Mouse (Mus musculus) heart, adult 2 months (tissue): ENCODE measurements around the gene Srrm3. TPM values are rescaled to one million over a fixed set of nuclear protein-coding genes. Genes with fewer than 3 reads are reported as not detected.

ENCODE experiments used
- DNase-seq, 2 experiments: peaks; one replicate each; pipeline ENCODE4 v3.0.0; 2021
- H3K27ac ChIP-seq: fragments of 200-600 bp; 2 replicates; pipeline ENCODE4 v1.8.1; 2022
- H3K27me3 ChIP-seq: fragments of 200-500 bp; 2 replicates; pipeline ENCODE4 v1.6.1; 2012; ENCODE audit warnings: mild to moderate bottlenecking, low read length, inconsistent platforms, mixed read lengths; ENCODE audit not compliant: control insufficient read depth, insufficient read depth
- H3K36me3 ChIP-seq: fragments of 200-500 bp; 2 replicates; pipeline ENCODE4 v1.6.1; 2012; ENCODE audit warnings: low read length, inconsistent platforms; ENCODE audit not compliant: control insufficient read depth, insufficient read depth
- H3K4me1 ChIP-seq: fragments of 200-500 bp; 2 replicates; pipeline ENCODE4 v1.6.1; 2011; ENCODE audit warnings: low read length; ENCODE audit not compliant: control insufficient read depth, insufficient read depth
- H3K4me3 ChIP-seq: fragments of 200-600 bp; 2 replicates; pipeline ENCODE4 v1.8.1; 2022
- H3K79me2 ChIP-seq: fragments of 200-500 bp; replicated peaks from 2 replicates; pipeline ENCODE4 v1.6.1; 2012; ENCODE audit warnings: mild to moderate bottlenecking, inconsistent platforms, low read length, moderate library complexity, mixed read lengths; ENCODE audit not compliant: control insufficient read depth, insufficient read depth
- H3K9ac ChIP-seq: fragments of 200-500 bp; 2 replicates; pipeline ENCODE4 v1.6.1; 2012; ENCODE audit warnings: low read depth, mild to moderate bottlenecking, control low read depth, inconsistent platforms, low read length, mixed read lengths
- CTCF ChIP-seq: fragments of 200-600 bp; IDR thresholded peaks from 2 replicates; pipeline ENCODE4 v1.8.1; 2022; ENCODE audit warnings: antibody characterized with exemption, mild to moderate bottlenecking, moderate library complexity
- EP300 ChIP-seq: fragments of 200-500 bp; IDR thresholded peaks from 2 replicates; pipeline ENCODE4 v1.6.1; 2011; ENCODE audit warnings: low read depth, low read length, control low read depth; ENCODE audit not compliant: insufficient read depth
- POLR2A ChIP-seq: fragments of 200-500 bp; IDR thresholded peaks from 2 replicates; pipeline ENCODE4 v1.6.1; 2011; ENCODE audit warnings: mild to moderate bottlenecking, low read depth, low read length, control low read depth; ENCODE audit not compliant: insufficient read depth
- WGBS: fragments of 180-500 bp; shearing (Covaris S2); methylation state at CpG from one replicate; pipeline ENCODE4 v1.1.7; 2018; 5-methylcytosine and 5-hydroxymethylcytosine counted together
- intact Hi-C: fragments of 180-260 bp; cut with DNase I; formaldehyde crosslinking; loops from one replicate; pipeline ENCODE4 v1.15.1; 2025
- polyA plus RNA-seq: library from polyadenylated mRNA; depleted of rRNA; stranded (reverse); fragments of >200 nt; gene quantifications from 2 replicates; pipeline ENCODE4 v1.2.3, GENCODE M21; 2012
- total RNA-seq, 2 experiments: library from RNA; stranded (reverse); gene quantifications; 2 replicates each; pipeline ENCODE4 v1.2.3; 2021

Gene Srrm3
- total and polyA plus RNA-seq, 3 experiments: not detected

- WGBS: 32% methylated on average over 3 of the region's 3 CpGs
- Histone ChIP-seq H3K36me3 (no peaks in the 10 kb centered on the region), H3K4me1 (no peaks in the 10 kb centered on the region), H3K9ac (no peak overlapping the region), H3K27me3 (no peaks in the 10 kb centered on the region; the same call in 1 of the 2 replicates), H3K79me2 (no peaks in the 10 kb centered on the region), H3K27ac (no peak overlapping the region), H3K4me3 (no peak overlapping the region)
- no peak for DNase-seq
- intact Hi-C loops: no loop called here
- no peak for TF ChIP-seq EP300
Measured at GRCm38 (mm10) chr5:135807263-135807637, 560 bp downstream of the Srrm3 start.

- DNase-seq: no peak
- Histone ChIP-seq H3K4me1 (no peaks in the 10 kb centered on the region), H3K79me2 (no peaks in the 10 kb centered on the region), H3K27ac (no peak overlapping the region), H3K4me3 (no peak overlapping the region), H3K9ac (no peak overlapping the region), H3K27me3 (no peaks in the 10 kb centered on the region), H3K36me3 (no peaks in the 10 kb centered on the region)
- 39% methylated on average over 5 of the region's 5 CpGs for WGBS
- TF ChIP-seq EP300 (no peak), CTCF (no peak), POLR2A (no peak)
- intact Hi-C loops: no loop called here
Measured at GRCm38 (mm10) chr5:135812991-135813390, 6.3 kb downstream of the Srrm3 start.

GRCm38 (mm10) chr5:135818491-135818890 lies 11.8 kb downstream of the Srrm3 start:
- no peak overlapping the region for H3K4me3 ChIP-seq
- no peak overlapping the region for H3K27ac ChIP-seq
- no peak for DNase-seq
- no peaks in the 10 kb centered on the region for H3K79me2 ChIP-seq
- H3K9ac ChIP-seq: no peak overlapping the region
- H3K4me1 ChIP-seq: no peaks in the 10 kb centered on the region
- TF ChIP-seq EP300: no peak
- no peak for TF ChIP-seq CTCF
- TF ChIP-seq POLR2A: no peak
- H3K36me3 ChIP-seq: no peaks in the 10 kb centered on the region
- 33% methylated on average over 7 of the region's 7 CpGs for WGBS
- no peaks in the 10 kb centered on the region for H3K27me3 ChIP-seq
- intact Hi-C loops: no loop called here

GRCm38 (mm10) chr5:135822316-135822944 lies 15.7 kb downstream of the Srrm3 start:
- Histone ChIP-seq H3K9ac (no peak overlapping the region), H3K79me2 (no peaks in the 10 kb centered on the region), H3K4me3 (no peak overlapping the region), H3K27ac (no peak overlapping the region), H3K36me3 (no peaks in the 10 kb centered on the region), H3K4me1 (no peaks in the 10 kb centered on the region), H3K27me3 (no peaks in the 10 kb centered on the region)
- intact Hi-C loops: no loop called here
- DNase-seq: no peak
- 25% methylated on average over 7 of the region's 7 CpGs for WGBS
- TF ChIP-seq EP300: no peak
- TF ChIP-seq CTCF: no peak
- TF ChIP-seq POLR2A: no peak

- Histone ChIP-seq H3K79me2 (no peaks in the 10 kb centered on the region), H3K27me3 (no peaks in the 10 kb centered on the region), H3K4me1 (no peaks in the 10 kb centered on the region), H3K9ac (no peak overlapping the region), H3K36me3 (no peaks in the 10 kb centered on the region), H3K27ac (no peak overlapping the region), H3K4me3 (no peak overlapping the region)
- intact Hi-C loops: no loop called here
- no peak for TF ChIP-seq CTCF
- TF ChIP-seq POLR2A: no peak
- TF ChIP-seq EP300: no peak
- WGBS: 58% methylated on average over 3 of the region's 3 CpGs
- DNase-seq: no peak
Measured at GRCm38 (mm10) chr5:135824517-135824916, 17.8 kb downstream of the Srrm3 start.

- Histone ChIP-seq H3K4me1 (no peaks in the 10 kb centered on the region), H3K27ac (no peak overlapping the region), H3K36me3 (no peaks in the 10 kb centered on the region), H3K27me3 (no peaks in the 10 kb centered on the region), H3K79me2 (no peaks in the 10 kb centered on the region), H3K9ac (no peak overlapping the region), H3K4me3 (no peak overlapping the region)
- intact Hi-C loops: no loop called here
- TF ChIP-seq POLR2A: no peak
- no peak for TF ChIP-seq CTCF
- TF ChIP-seq EP300: no peak
- no peak for DNase-seq
- WGBS: 25% methylated on average over 6 of the region's 6 CpGs
Measured at GRCm38 (mm10) chr5:135826225-135826624, 19.5 kb downstream of the Srrm3 start.
